Mouse (Mus musculus) small intestine, adult 2 months (tissue): ENCODE data around the gene H2-DMb2. TPM values are rescaled to one million over a fixed set of nuclear protein-coding genes. Genes with fewer than 3 reads are reported as not detected.

Source experiments
- H3K27ac ChIP-seq: fragments of 200-500 bp; 2 replicates; pipeline ENCODE4 v1.5.1; 2012; ENCODE audit warnings: low read depth, low read length, control low read depth, inconsistent platforms; ENCODE audit not compliant: insufficient read depth
- H3K27me3 ChIP-seq: fragments of 200-500 bp; 2 replicates; pipeline ENCODE4 v1.6.1; 2012; ENCODE audit warnings: mild to moderate bottlenecking, moderate library complexity, low read length, inconsistent platforms; ENCODE audit not compliant: control insufficient read depth, insufficient read depth
- H3K36me3 ChIP-seq: fragments of 200-500 bp; 2 replicates; pipeline ENCODE4 v1.6.1; 2012; ENCODE audit warnings: mild to moderate bottlenecking, low read length, control low read depth, inconsistent platforms; ENCODE audit not compliant: control insufficient read depth, insufficient read depth
- H3K4me1 ChIP-seq: fragments of 200-500 bp; 2 replicates; pipeline ENCODE4 v1.6.1; 2012; ENCODE audit warnings: low read length, inconsistent platforms, mixed read lengths; ENCODE audit not compliant: control insufficient read depth, insufficient read depth, insufficient read length
- H3K4me3 ChIP-seq: fragments of 200-500 bp; 2 replicates; pipeline ENCODE4 v1.5.1; 2012; ENCODE audit warnings: low read depth, mild to moderate bottlenecking, control low read depth, inconsistent platforms, low read length, moderate library complexity
- CTCF ChIP-seq: fragments of 200-500 bp; IDR thresholded peaks from 2 replicates; pipeline ENCODE4 v1.5.1; 2012; ENCODE audit warnings: low read depth, mild to moderate bottlenecking, control low read depth, inconsistent platforms, low read length, moderate library complexity, mixed read lengths; ENCODE audit not compliant: insufficient replicate concordance, insufficient read length; ENCODE audit errors: extremely low read depth
- POLR2A ChIP-seq: fragments of 200-500 bp; IDR thresholded peaks from 2 replicates; pipeline ENCODE4 v1.6.1; 2012; ENCODE audit warnings: low read depth, mild to moderate bottlenecking, control low read depth, inconsistent platforms, low read length, moderate library complexity
- WGBS: fragments of 180-500 bp; shearing (Covaris S2); methylation state at CpG from one replicate; pipeline ENCODE4 v1.1.7; 2018; 5-methylcytosine and 5-hydroxymethylcytosine counted together
- polyA plus RNA-seq: library from polyadenylated mRNA; depleted of rRNA; stranded (reverse); fragments of >200 nt; gene quantifications from 2 replicates; pipeline ENCODE4 v1.2.3, GENCODE M21; 2012

Gene H2-DMb2
- polyA plus RNA-seq, 1 experiment, result 25.4 TPM

GRCm38 (mm10) chr17:34179913-34180859 is 37.1 kb downstream of the H2-DMb2 start:
- Histone ChIP-seq H3K27ac (0 out of 2 replicates have a peak overlapping the region, but pooled peaks have one; percentile 9), H3K4me1 (peaks cover 9% of the 10 kb centered on the region; the same call in 1 of the 2 replicates), H3K36me3 (peaks cover 27% of the 10 kb centered on the region), H3K27me3 (no peaks in the 10 kb centered on the region), H3K4me3 (no peak overlapping the region)
- 57% methylated on average over 13 of the region's 13 CpGs for WGBS
- TF ChIP-seq CTCF, result no peak
- TF ChIP-seq POLR2A, result no peak

GRCm38 (mm10) chr17:34183564-34184219 is 40.6 kb downstream of the H2-DMb2 start:
- Histone ChIP-seq H3K4me1 (peaks cover 12% of the 10 kb centered on the region; the same call in 1 of the 2 replicates), H3K4me3 (no peak overlapping the region), H3K27ac (no peak overlapping the region), H3K36me3 (peaks cover 27% of the 10 kb centered on the region), H3K27me3 (no peaks in the 10 kb centered on the region)
- 61% methylated on average over 15 of the region's 15 CpGs for WGBS
- TF ChIP-seq POLR2A (no peak), CTCF (no peak)

GRCm38 (mm10) chr17:34185526-34185925 is 42.4 kb downstream of the H2-DMb2 start:
- H3K27ac ChIP-seq, result no peak overlapping the region
- H3K36me3 ChIP-seq, result peaks cover 37% of the 10 kb centered on the region
- no peaks in the 10 kb centered on the region for H3K27me3 ChIP-seq
- 93% methylated on average over 9 of the region's 9 CpGs for WGBS
- TF ChIP-seq CTCF, result no peak
- no peak for TF ChIP-seq POLR2A
- H3K4me1 ChIP-seq, result peaks cover 26% of the 10 kb centered on the region
- H3K4me3 ChIP-seq, result peak overlapping the region; percentile 78

GRCm38 (mm10) chr17:34186885-34187260 is 43.8 kb downstream of the H2-DMb2 start:
- TF ChIP-seq POLR2A (no peak), CTCF (no peak)
- Histone ChIP-seq H3K27ac (peak overlapping the region; percentile 97), H3K27me3 (no peaks in the 10 kb centered on the region), H3K4me1 (peaks cover 37% of the 10 kb centered on the region), H3K36me3 (peaks cover 41% of the 10 kb centered on the region), H3K4me3 (peak overlapping the region; percentile 78)
- 1% methylated on average over 14 of the region's 14 CpGs for WGBS

GRCm38 (mm10) chr17:34187261-34187916 is 44.3 kb downstream of the H2-DMb2 start, which contains the start of the genes Tap1 and Psmb9:
TSS of gene Tap1 (plus strand) at chr17:34187553.
TSS of gene Psmb9 (minus strand) at chr17:34187764.
- no peaks in the 10 kb centered on the region for H3K27me3 ChIP-seq
- TF ChIP-seq POLR2A (peak; percentile 82), CTCF (0 out of 2 replicates have a peak, but pooled peaks have one; percentile 9)
- peaks cover 37% of the 10 kb centered on the region for H3K4me1 ChIP-seq
- H3K4me3 ChIP-seq, result peak within 1 kb of the TSS; percentile 78
- H3K36me3 ChIP-seq, result peaks cover 41% of the 10 kb centered on the region
- peak within 1 kb of the TSS; percentile 97 for H3K27ac ChIP-seq
- WGBS, result under 1% methylated on average over 46 of the region's 46 CpGs

- 2% methylated on average over 20 of the region's 20 CpGs for WGBS
- Histone ChIP-seq H3K27me3 (no peaks in the 10 kb centered on the region), H3K4me3 (peak overlapping the region; percentile 78), H3K27ac (peak overlapping the region; percentile 97), H3K36me3 (peaks cover 42% of the 10 kb centered on the region), H3K4me1 (peaks cover 37% of the 10 kb centered on the region)
- TF ChIP-seq CTCF, result no peak
- TF ChIP-seq POLR2A, result peak; percentile 46; the same call in 1 of the 2 replicates
These were observed 44.9 kb downstream of the H2-DMb2 start for GRCm38 (mm10) chr17:34188010-34188409.
